Mouse (Mus musculus) urinary bladder, adult 18-20 months (tissue): ENCODE data around the gene Prpf6.

Source experiments
- DNase-seq, 2 experiments: peaks; one replicate each; pipeline ENCODE4 v3.0.0; 2022; ENCODE audit warnings: low spot score in 2 of 2, mixed read lengths in 2 of 2

Prpf6 gene

GRCm38 (mm10) chr2:181591528-181592085 lies at the start of gene Prpf6:
Gene Prpf6, plus strand, starts transcription at chr2:181591868.
- DNase-seq = no peak

- DNase-seq = no peak
These were observed 45.5 kb upstream of the Prpf6 start for GRCm38 (mm10) chr2:181546142-181546541.

- DNase-seq = no peak
These were observed 43.4 kb upstream of the Prpf6 start for GRCm38 (mm10) chr2:181548227-181548626.

- no peak for DNase-seq
These were observed 43.0 kb upstream of the Prpf6 start for GRCm38 (mm10) chr2:181548682-181549081.

- DNase-seq = no peak
These were observed 41.4 kb upstream of the Prpf6 start for GRCm38 (mm10) chr2:181550233-181550632.

GRCm38 (mm10) chr2:181553772-181554171 lies 37.9 kb upstream of the Prpf6 start:
- DNase-seq = no peak

GRCm38 (mm10) chr2:181567338-181567737 lies 24.3 kb upstream of the Prpf6 start:
- no peak for DNase-seq

- DNase-seq = no peak
These were observed 23.2 kb upstream of the Prpf6 start for GRCm38 (mm10) chr2:181568272-181569008.

GRCm38 (mm10) chr2:181569856-181570255 lies 21.8 kb upstream of the Prpf6 start:
- DNase-seq = no peak

GRCm38 (mm10) chr2:181570375-181570774 lies 21.3 kb upstream of the Prpf6 start:
- DNase-seq = no peak

- DNase-seq = no peak
These were observed 20.6 kb upstream of the Prpf6 start for GRCm38 (mm10) chr2:181570921-181571595.

- no peak for DNase-seq
These were observed 19.6 kb upstream of the Prpf6 start for GRCm38 (mm10) chr2:181571941-181572670.

- no peak for DNase-seq
These were observed 18.4 kb upstream of the Prpf6 start for GRCm38 (mm10) chr2:181572921-181573920.

GRCm38 (mm10) chr2:181573961-181574360 lies 17.7 kb upstream of the Prpf6 start:
- DNase-seq = no peak

- no peak for DNase-seq
These were observed 16.6 kb upstream of the Prpf6 start for GRCm38 (mm10) chr2:181574921-181575545.

GRCm38 (mm10) chr2:181576613-181577012 lies 15.1 kb upstream of the Prpf6 start:
- no peak for DNase-seq

- DNase-seq = no peak
These were observed 14.5 kb upstream of the Prpf6 start for GRCm38 (mm10) chr2:181577126-181577525.

- DNase-seq = no peak
These were observed 13.6 kb upstream of the Prpf6 start for GRCm38 (mm10) chr2:181577981-181578581.

GRCm38 (mm10) chr2:181578790-181579618 lies 12.7 kb upstream of the Prpf6 start:
- no peak for DNase-seq
